Mouse (Mus musculus) layer of hippocampus, adult 9-10 months (tissue): ENCODE data around the gene Usp46.

ENCODE experiments used
- DNase-seq: peaks from one replicate; pipeline ENCODE4 v3.0.0; 2022; ENCODE audit warnings: low spot score

The Usp46 gene

GRCm38 (mm10) chr5:74068714-74069321 lies 587 bp upstream of the Usp46 start:
- DNase-seq = peak; percentile 37

GRCm38 (mm10) chr5:74067346-74067745 lies 885 bp downstream of the Usp46 start:
- DNase-seq = no peak

GRCm38 (mm10) chr5:74066416-74067115 lies 1.7 kb downstream of the Usp46 start:
- no peak for DNase-seq

- DNase-seq = no peak
Observed at GRCm38 (mm10) chr5:74065565-74066275, 2.5 kb downstream of the Usp46 start.

- DNase-seq = no peak
Observed at GRCm38 (mm10) chr5:74064844-74065243, 3.4 kb downstream of the Usp46 start.

- DNase-seq = no peak
Observed at GRCm38 (mm10) chr5:74063226-74063747, 4.9 kb downstream of the Usp46 start.

- DNase-seq = no peak
Observed at GRCm38 (mm10) chr5:74062266-74062665, 6.0 kb downstream of the Usp46 start.

GRCm38 (mm10) chr5:74061408-74062047 lies 6.7 kb downstream of the Usp46 start:
- DNase-seq = no peak

- DNase-seq = no peak
Observed at GRCm38 (mm10) chr5:74052171-74052909, 15.9 kb downstream of the Usp46 start.

- no peak for DNase-seq
Observed at GRCm38 (mm10) chr5:74051394-74052170, 16.6 kb downstream of the Usp46 start.

GRCm38 (mm10) chr5:74050903-74051302 lies 17.3 kb downstream of the Usp46 start:
- DNase-seq = no peak

- no peak for DNase-seq
Observed at GRCm38 (mm10) chr5:74048846-74049495, 19.3 kb downstream of the Usp46 start.

GRCm38 (mm10) chr5:74044591-74044990 lies 23.6 kb downstream of the Usp46 start:
- DNase-seq = no peak

- no peak for DNase-seq
Observed at GRCm38 (mm10) chr5:74042796-74043340, 25.4 kb downstream of the Usp46 start.

GRCm38 (mm10) chr5:74040541-74040940 lies 27.7 kb downstream of the Usp46 start:
- DNase-seq = no peak

GRCm38 (mm10) chr5:74035454-74035853 lies 32.8 kb downstream of the Usp46 start:
- no peak for DNase-seq

GRCm38 (mm10) chr5:74034177-74034576 lies 34.1 kb downstream of the Usp46 start:
- no peak for DNase-seq

GRCm38 (mm10) chr5:74029787-74030186 lies 38.4 kb downstream of the Usp46 start:
- no peak for DNase-seq

- DNase-seq = no peak
Observed at GRCm38 (mm10) chr5:74028691-74029479, 39.3 kb downstream of the Usp46 start.
